In genomic region chr14:34501804-34502474, GRCm38 (mm10) we compare ENCODE assay signal across 8 mouse cellular contexts. TPM values are rescaled to one million over a fixed set of nuclear protein-coding genes. Genes with fewer than 3 reads are reported as not detected.
DNase-seq lines count a peak whose midpoint lies in the region; ATAC-seq and TF ChIP-seq lines count a peak whose summit lies in the region.

No protein-coding gene starts in this region.

- peak overlapping the region; percentile 100 for H3K9ac ChIP-seq in heart, embryonic 12.5 days
- H3K9ac ChIP-seq in liver, postnatal 0 days (replicated peaks), result peak overlapping the region; percentile 83

- H3K36me3 ChIP-seq in heart, embryonic 12.5 days, result no peaks in the 10 kb centered on the region
- H3K36me3 ChIP-seq in liver, postnatal 0 days (replicated peaks; ENCODE audit: insufficient read depth, low read length), result no peaks in the 10 kb centered on the region

- H3K4me1 ChIP-seq in heart, embryonic 12.5 days (replicated peaks), result peaks cover 50% of the 10 kb centered on the region
- peaks cover 11% of the 10 kb centered on the region for H3K4me1 ChIP-seq in liver, postnatal 0 days (ENCODE audit: insufficient read depth)

- WGBS in heart, embryonic 12.5 days, result under 1% methylated on average over 75 of the region's 77 CpGs
- WGBS in liver, postnatal 0 days (ENCODE audit: insufficient replicate concordance), result under 1% methylated on average over 66 of the region's 77 CpGs

- H3K27ac ChIP-seq in heart, embryonic 12.5 days (ENCODE audit: poor library complexity, severe bottlenecking), result peak overlapping the region; percentile 99
- peak overlapping the region; percentile 95 for H3K27ac ChIP-seq in liver, postnatal 0 days (ENCODE audit: low read depth)

- H3K4me3 ChIP-seq in heart, embryonic 12.5 days, result peak overlapping the region; percentile 93
- H3K4me3 ChIP-seq in liver, postnatal 0 days (ENCODE audit: low read depth, low read length), result peak overlapping the region; percentile 74

- H3K27me3 ChIP-seq in heart, embryonic 12.5 days (replicated peaks), result no peaks in the 10 kb centered on the region
- H3K27me3 ChIP-seq in liver, postnatal 0 days (ENCODE audit: insufficient read depth, low read length), result peaks cover 35% of the 10 kb centered on the region

- TF ChIP-seq CTCF in liver, postnatal 0 days (IDR thresholded peaks at IDR 0.05; ENCODE audit: low read depth), result no peak

- peak; percentile 81 for DNase-seq in A20 (ENCODE audit: low read depth, low spot score)
- peak; percentile 71 to 90 for DNase-seq in adrenal gland, adult (ENCODE audit: inconsistent age in 2 of 2, low spot score in 1 of 2)
- DNase-seq in embryo, embryonic 11.5 days (ENCODE audit: low read depth, low spot score), result peak; percentile 39
- peak; percentile 57 for DNase-seq in kidney, postnatal 14 days
- DNase-seq in liver, postnatal 0 days, result peak; percentile 40
- peak; percentile 19 for DNase-seq in ovary, adult 18-20 months (ENCODE audit: low spot score)
- peak; percentile 67 for DNase-seq in thymus, postnatal 4 days

- no peaks in the 10 kb centered on the region for H3K9me3 ChIP-seq in heart, embryonic 12.5 days (replicated peaks)
- no peaks in the 10 kb centered on the region for H3K9me3 ChIP-seq in liver, postnatal 0 days (ENCODE audit: low read length)

- H3K4me2 ChIP-seq in heart, embryonic 12.5 days, result peak overlapping the region; percentile 75
- H3K4me2 ChIP-seq in liver, postnatal 0 days (ENCODE audit: low read depth, low read length), result peak overlapping the region; percentile 81

- no peak for TF ChIP-seq EP300 in liver, postnatal 0 days (IDR thresholded peaks at IDR 0.05; ENCODE audit: low read depth)

- ATAC-seq in heart, embryonic 12.5 days (ENCODE audit: insufficient number of reproducible peaks, low FRiP score), result peak; percentile 17; the same call in 1 of the 2 replicates
- ATAC-seq in liver, postnatal 0 days, result peak; percentile 37

RNA-seq across cellular contexts. Expression of gene Bmpr1a, which starts 1.2 kb away (rescaled TPM):
- 53.9 and 58.0 TPM in 2 replicates for polyA plus RNA-seq in heart, embryonic 12.5 days (2016; fragmentation: Nextera tagmentation; extraction: Ambion mirVana)
- 4.7 and 5.0 TPM in 2 replicates for polyA plus RNA-seq in liver, postnatal 0 days (2015; fragmentation: Nextera tagmentation; extraction: Ambion mirVana)

RNA-seq across cellular contexts. Expression of gene 9230112D13Rik, which starts 20.7 kb away (rescaled TPM):
- polyA plus RNA-seq in heart, embryonic 12.5 days (2016; fragmentation: Nextera tagmentation; extraction: Ambion mirVana), result not detected in 2 replicates
- polyA plus RNA-seq in liver, postnatal 0 days (2015; fragmentation: Nextera tagmentation; extraction: Ambion mirVana), result not detected in 2 replicates

Comparison
In these comparisons a context has a peak if more than half of its experiments do, and no peak if none do; other contexts are left out.
1. Peak in every context shown above with its lines: DNase-seq, ATAC-seq, H3K4me3 ChIP-seq and H3K27ac ChIP-seq.
2. DNase-seq: peak in every context shown above with its lines; median percentile 81 in A20; 80 in adrenal gland, adult; 67 in thymus, postnatal 4 days; 57 in kidney, postnatal 14 days; 40 in liver, postnatal 0 days; 39 in embryo, embryonic 11.5 days; 19 in ovary, adult 18-20 months.